Mouse (Mus musculus): ENCODE measurements around the gene Max. TPM values are rescaled to one million over a fixed set of nuclear protein-coding genes. Genes with fewer than 3 reads are reported as not detected.

The Max gene
- total and polyA plus RNA-seq, 3 experiments, result 48.2 to 356 (median 164) TPM

GRCm38 (mm10) chr12:76927539-76927938, 34.5 kb downstream of the Max start:
- TF ChIP-seq ZC3H11A (IDR thresholded peaks at IDR 0.05; ENCODE audit: low read depth, low read length) (no peak), CHD2 (IDR thresholded peaks at IDR 0.05; ENCODE audit: low read length) (no peak), MYB (IDR thresholded peaks at IDR 0.05; ENCODE audit: low read depth, low read length) (no peak), BHLHE40 (IDR thresholded peaks at IDR 0.05; ENCODE audit: borderline replicate concordance, low read depth, low read length) (no peak), KAT2A (conservative IDR thresholded peaks at IDR 0.05; ENCODE audit: low read depth, low read length) (no peak), E2F4 (IDR thresholded peaks at IDR 0.05; ENCODE audit: borderline replicate concordance, low read depth, low read length) (no peak), ZMIZ1 (IDR thresholded peaks at IDR 0.05; ENCODE audit: low read depth, low read length) (no peak), GABPA (IDR thresholded peaks at IDR 0.05; ENCODE audit: low read depth, low read length) (no peak), TAL1 (IDR thresholded peaks at IDR 0.05; ENCODE audit: low read length) (no peak), MAFK (IDR thresholded peaks at IDR 0.05; ENCODE audit: borderline replicate concordance, low read depth, low read length) (no peak), NRF1 (IDR thresholded peaks at IDR 0.05; ENCODE audit: insufficient read depth, low read depth, low read length, poor library complexity, severe bottlenecking) (no peak), USF2 (IDR thresholded peaks at IDR 0.05; ENCODE audit: borderline replicate concordance in 1 of 2, insufficient read depth in 1 of 2, low read depth in 1 of 2, low read length in 2 of 2) (no peak), ZNF384 (IDR thresholded peaks at IDR 0.05; ENCODE audit: low read depth, low read length) (no peak)
- Histone ChIP-seq H3K4me3 (ENCODE audit: control insufficient read depth in 1 of 2, insufficient read depth in 1 of 2, low read depth in 2 of 2, low read length in 2 of 2) (no peak overlapping the region), H3K36me3 (ENCODE audit: control insufficient read depth in 1 of 2, insufficient read depth in 2 of 2, low read length in 2 of 2) (peaks cover 0 to 7% of the 10 kb centered on the region in 2 experiments; a peak in 2 of 4 replicates), H3K27me3 (ENCODE audit: control insufficient read depth in 1 of 2, insufficient read depth in 2 of 2, low read length in 2 of 2) (no peaks in the 10 kb centered on the region), H3K79me2 (ENCODE audit: control insufficient read depth, insufficient read depth, low read length, poor library complexity) (no peaks in the 10 kb centered on the region), H3K9ac (ENCODE audit: control insufficient read depth, low read depth, low read length, poor library complexity, severe bottlenecking) (no peak overlapping the region), H3K27ac (ENCODE audit: control insufficient read depth, low read depth, low read length) (no peak overlapping the region), H3K4me1 (ENCODE audit: control insufficient read depth in 1 of 2, insufficient read depth in 2 of 2, low read length in 2 of 2) (peaks cover 4 to 7% of the 10 kb centered on the region in 2 experiments), H3K9me3 (replicated peaks; ENCODE audit: insufficient read depth, low read length) (no peaks in the 10 kb centered on the region)
- DNase-seq (ENCODE audit: low read depth, low spot score), result no peak

GRCm38 (mm10) chr12:76927012-76927411, 35.0 kb downstream of the Max start:
- Histone ChIP-seq H3K9ac (ENCODE audit: control insufficient read depth, low read depth, low read length, poor library complexity, severe bottlenecking) (no peak overlapping the region), H3K27me3 (ENCODE audit: control insufficient read depth in 1 of 2, insufficient read depth in 2 of 2, low read length in 2 of 2) (no peaks in the 10 kb centered on the region), H3K36me3 (ENCODE audit: control insufficient read depth in 1 of 2, insufficient read depth in 2 of 2, low read length in 2 of 2) (peaks cover 0 to 7% of the 10 kb centered on the region in 2 experiments; a peak in 2 of 4 replicates), H3K9me3 (replicated peaks; ENCODE audit: insufficient read depth, low read length) (no peaks in the 10 kb centered on the region), H3K27ac (ENCODE audit: control insufficient read depth, low read depth, low read length) (no peak overlapping the region), H3K4me3 (ENCODE audit: control insufficient read depth in 1 of 2, insufficient read depth in 1 of 2, low read depth in 2 of 2, low read length in 2 of 2) (no peak overlapping the region), H3K79me2 (ENCODE audit: control insufficient read depth, insufficient read depth, low read length, poor library complexity) (no peaks in the 10 kb centered on the region), H3K4me1 (ENCODE audit: control insufficient read depth in 1 of 2, insufficient read depth in 2 of 2, low read length in 2 of 2) (peaks cover 4 to 7% of the 10 kb centered on the region in 2 experiments)
- no peak for DNase-seq (ENCODE audit: low read depth, low spot score)
- TF ChIP-seq MEF2A (IDR thresholded peaks at IDR 0.05; ENCODE audit: extremely low read depth, insufficient replicate concordance, low read depth, low read length, poor library complexity, severe bottlenecking) (no peak), POLR2A (IDR thresholded peaks at IDR 0.05; ENCODE audit: control insufficient read depth in 1 of 2, insufficient read depth in 1 of 2, low read depth in 1 of 2, low read length in 2 of 2, poor library complexity in 1 of 2) (no peak), EP300 (IDR thresholded peaks at IDR 0.05; ENCODE audit: low read depth in 1 of 2, low read length in 2 of 2) (no peak), CHD1 (IDR thresholded peaks at IDR 0.05; ENCODE audit: low read depth, low read length) (no peak), RCOR1 (IDR thresholded peaks at IDR 0.05; ENCODE audit: low read depth, low read length) (no peak), GABPA (IDR thresholded peaks at IDR 0.05; ENCODE audit: low read depth, low read length) (no peak), TBP (IDR thresholded peaks at IDR 0.05; ENCODE audit: low read depth, low read length) (no peak), MAZ (IDR thresholded peaks at IDR 0.05; ENCODE audit: low read depth, low read length) (no peak), CHD2 (IDR thresholded peaks at IDR 0.05; ENCODE audit: low read length) (no peak), ZNF384 (IDR thresholded peaks at IDR 0.05; ENCODE audit: low read depth, low read length) (no peak), ZKSCAN1 (IDR thresholded peaks at IDR 0.05; ENCODE audit: low read depth, low read length) (no peak), KAT2A (conservative IDR thresholded peaks at IDR 0.05; ENCODE audit: low read depth, low read length) (no peak), ZMIZ1 (IDR thresholded peaks at IDR 0.05; ENCODE audit: low read depth, low read length) (no peak), ELF1 (IDR thresholded peaks at IDR 0.05; ENCODE audit: low read depth, low read length) (no peak), E2F4 (IDR thresholded peaks at IDR 0.05; ENCODE audit: borderline replicate concordance, low read depth, low read length) (no peak), SMC3 (IDR thresholded peaks at IDR 0.05; ENCODE audit: low read depth, low read length) (no peak), MYC (IDR thresholded peaks at IDR 0.05; ENCODE audit: low read depth, low read length) (no peak)

Measured in MEL (cell line).